Mouse (Mus musculus): ENCODE measurements around the gene Cst9. TPM values are rescaled to one million over a fixed set of nuclear protein-coding genes. Genes with fewer than 3 reads are reported as not detected.

Cst9 gene
- polyA plus RNA-seq, 1 experiment from 2014 or later = 1.9 TPM

Other genes starting within 250 kb of the Cst9 start
- gene Nxt1, start 162.5 kb upstream of the Cst9 start, polyA plus RNA-seq (2014; fragmentation: Nextera tagmentation; extraction: Ambion mirVana) = 71.3 and 71.6 TPM in 2 replicates
- gene Gzf1, start 154.1 kb upstream of the Cst9 start, polyA plus RNA-seq (2014; fragmentation: Nextera tagmentation; extraction: Ambion mirVana) = 14.7 and 16.2 TPM in 2 replicates
- 2.2 and 2.4 TPM in 2 replicates for gene Napb, start 102.7 kb upstream of the Cst9 start, polyA plus RNA-seq (2014; fragmentation: Nextera tagmentation; extraction: Ambion mirVana)
- not detected in 2 replicates for gene Cstl1, start 84.8 kb upstream of the Cst9 start, polyA plus RNA-seq (2014; fragmentation: Nextera tagmentation; extraction: Ambion mirVana)
- gene Cst11, start 63.6 kb upstream of the Cst9 start, polyA plus RNA-seq (2014; fragmentation: Nextera tagmentation; extraction: Ambion mirVana) = not detected in 2 replicates
- not detected in 2 replicates for gene 8030411F24Rik, start 53.1 kb upstream of the Cst9 start, polyA plus RNA-seq (2014; fragmentation: Nextera tagmentation; extraction: Ambion mirVana)
- gene Cst12, start 45.8 kb upstream of the Cst9 start, polyA plus RNA-seq (2014; fragmentation: Nextera tagmentation; extraction: Ambion mirVana) = not detected in 2 replicates
- not detected in 2 replicates for gene Cst8, start 36.4 kb upstream of the Cst9 start, polyA plus RNA-seq (2014; fragmentation: Nextera tagmentation; extraction: Ambion mirVana)
- not detected in 2 replicates for gene Cst13, start 15.1 kb upstream of the Cst9 start, polyA plus RNA-seq (2014; fragmentation: Nextera tagmentation; extraction: Ambion mirVana)
- gene 9230104L09Rik, start 29.9 kb downstream of the Cst9 start, polyA plus RNA-seq (2014; fragmentation: Nextera tagmentation; extraction: Ambion mirVana) = not detected in 2 replicates
- 812 and 876 TPM in 2 replicates for gene Cst3, start 40.5 kb downstream of the Cst9 start, polyA plus RNA-seq (2014; fragmentation: Nextera tagmentation; extraction: Ambion mirVana)
- gene Gm1330, start 168.1 kb downstream of the Cst9 start, polyA plus RNA-seq (2014; fragmentation: Nextera tagmentation; extraction: Ambion mirVana) = not detected in 2 replicates
- not detected in 2 replicates for gene Gm10750, start 182.1 kb downstream of the Cst9 start, polyA plus RNA-seq (2014; fragmentation: Nextera tagmentation; extraction: Ambion mirVana)

All from heart, embryonic 11.5 days (tissue).